Mouse (Mus musculus) cortical plate, adult 2 months (tissue): Measurements from ENCODE around the gene Pcgf6.

ENCODE experiments used
- CTCF ChIP-seq: fragments of 200-500 bp; IDR thresholded peaks from 2 replicates; pipeline ENCODE4 v1.5.1; 2011; ENCODE audit warnings: mild to moderate bottlenecking, control low read depth, low read length; ENCODE audit not compliant: insufficient read depth; ENCODE audit errors: extremely low read depth
- POLR2A ChIP-seq: fragments of 200-500 bp; IDR thresholded peaks from 2 replicates; pipeline ENCODE4 v1.6.1; 2011; ENCODE audit warnings: mild to moderate bottlenecking, low read length, control low read depth; ENCODE audit not compliant: insufficient read depth; ENCODE audit errors: extremely low read depth

DNA sequence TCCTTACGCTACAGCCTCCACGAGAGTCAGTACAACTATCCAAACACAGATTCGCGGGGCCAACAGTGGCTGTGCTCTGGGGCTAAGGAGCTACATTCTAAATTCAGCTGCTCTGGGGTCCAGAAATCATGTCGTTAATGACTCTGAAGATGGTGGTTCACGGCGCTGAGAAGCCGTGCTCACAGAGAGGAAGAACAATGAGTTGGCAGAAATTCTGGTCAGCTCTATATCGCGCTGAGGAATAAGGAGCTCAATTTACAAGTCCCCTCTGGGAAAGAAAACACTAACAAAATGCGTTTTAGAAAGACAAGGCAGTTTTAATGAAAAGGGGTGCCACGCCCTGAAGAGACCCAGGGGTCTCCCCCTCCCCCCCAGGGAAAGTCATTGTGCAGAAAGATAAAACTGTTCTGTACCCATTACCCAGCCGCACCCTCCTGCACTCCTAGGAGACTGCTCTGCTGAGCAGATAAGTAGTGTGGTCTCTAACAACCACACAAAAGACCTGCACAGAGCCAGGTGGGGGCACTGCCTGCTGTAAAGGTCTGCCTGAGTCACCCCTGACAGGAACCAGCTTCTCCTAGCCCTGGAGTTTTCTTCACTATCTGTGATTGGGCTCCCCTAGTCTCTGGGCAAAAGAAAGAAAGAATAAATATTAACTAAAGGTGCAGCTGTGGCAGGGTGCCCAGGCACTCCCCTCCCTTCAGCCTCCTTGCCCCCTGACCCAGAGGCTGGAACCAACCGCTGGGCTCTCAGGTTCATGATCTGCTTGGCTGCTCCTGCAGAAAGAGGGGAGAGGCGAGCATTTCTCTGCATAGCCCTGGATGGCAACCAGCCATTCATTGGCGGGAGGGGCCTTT lies 62.2 kb downstream of the Pcgf6 start:
- no peak for TF ChIP-seq POLR2A
- no peak for TF ChIP-seq CTCF
